Mouse (Mus musculus) lung, adult 2 months (tissue): ENCODE results near the gene Eif2ak3. TPM values are rescaled to one million over a fixed set of nuclear protein-coding genes. Genes with fewer than 3 reads are reported as not detected.

ENCODE experiments used
- DNase-seq: peaks from one replicate; pipeline ENCODE4 v3.0.0; 2022
- H3K4me1 ChIP-seq: fragments of 200-500 bp; 2 replicates; pipeline ENCODE4 v1.6.1; 2011; ENCODE audit warnings: low read length; ENCODE audit not compliant: control insufficient read depth, insufficient read depth
- H3K4me3 ChIP-seq: fragments of 200-500 bp; replicated peaks from 2 replicates; pipeline ENCODE3; 2011; ENCODE audit warnings: low read depth, mild to moderate bottlenecking, control low read depth, low read length; ENCODE audit errors: extremely low read depth
- CTCF ChIP-seq: fragments of 200-500 bp; IDR thresholded peaks from 2 replicates; pipeline ENCODE4 v1.5.1; 2011; ENCODE audit warnings: mild to moderate bottlenecking, low read length, control low read depth; ENCODE audit not compliant: insufficient read depth
- POLR2A ChIP-seq: fragments of 200-500 bp; IDR thresholded peaks from 2 replicates; pipeline ENCODE4 v1.6.1; 2011; ENCODE audit warnings: low read depth, mild to moderate bottlenecking, control low read depth, low read length, borderline replicate concordance; ENCODE audit errors: extremely low read depth
- WGBS: fragments of 180-500 bp; shearing (Covaris S2); methylation state at CpG from one replicate; pipeline ENCODE4 v1.1.7; 2018; 5-methylcytosine and 5-hydroxymethylcytosine counted together
- polyA plus RNA-seq: library from polyadenylated mRNA; depleted of rRNA; stranded (reverse); fragments of >200 nt; gene quantifications from 2 replicates; pipeline ENCODE4 v1.2.3, GENCODE M21; 2012

The Eif2ak3 gene
- polyA plus RNA-seq, 1 experiment: 14.8 TPM

- TF ChIP-seq CTCF (no peak), POLR2A (no peak)
- 73% methylated on average over 3 of the region's 3 CpGs for WGBS
- Histone ChIP-seq H3K4me1 (no peaks in the 10 kb centered on the region), H3K4me3 (no peak overlapping the region)
- DNase-seq: no peak
Observed at GRCm38 (mm10) chr6:70830552-70830951, 13.8 kb upstream of the Eif2ak3 start.

GRCm38 (mm10) chr6:70831179-70831839 lies 13.0 kb upstream of the Eif2ak3 start:
- WGBS: 59% methylated on average over 10 of the region's 10 CpGs
- DNase-seq: no peak
- Histone ChIP-seq H3K4me3 (no peak overlapping the region), H3K4me1 (no peaks in the 10 kb centered on the region)
- no peak for TF ChIP-seq POLR2A
- no peak for TF ChIP-seq CTCF

GRCm38 (mm10) chr6:70837297-70837696 lies 7.0 kb upstream of the Eif2ak3 start:
- TF ChIP-seq POLR2A (no peak), CTCF (no peak)
- no peak for DNase-seq
- 70% methylated on average over 2 of the region's 2 CpGs for WGBS
- no peak overlapping the region for H3K4me3 ChIP-seq
- no peaks in the 10 kb centered on the region for H3K4me1 ChIP-seq

- H3K4me3 ChIP-seq: no peak overlapping the region
- no peak for TF ChIP-seq POLR2A
- no peak for TF ChIP-seq CTCF
- DNase-seq: no peak
- peaks cover 5% of the 10 kb centered on the region for H3K4me1 ChIP-seq
- 66% methylated on average over 3 of the region's 3 CpGs for WGBS
Observed at GRCm38 (mm10) chr6:70838532-70838931, 5.8 kb upstream of the Eif2ak3 start.

- TF ChIP-seq CTCF: no peak
- no peak for TF ChIP-seq POLR2A
- no peak for DNase-seq
- Histone ChIP-seq H3K4me3 (no peak overlapping the region), H3K4me1 (peaks cover 5% of the 10 kb centered on the region)
- WGBS: 58% methylated on average over 5 of the region's 5 CpGs
Observed at GRCm38 (mm10) chr6:70840281-70840680, 4.0 kb upstream of the Eif2ak3 start.

GRCm38 (mm10) chr6:70842991-70843390 lies 1.3 kb upstream of the Eif2ak3 start:
- DNase-seq: no peak
- peak overlapping the region; percentile 11 for H3K4me3 ChIP-seq
- 33% methylated on average over 5 of the region's 5 CpGs for WGBS
- TF ChIP-seq POLR2A (no peak), CTCF (no peak)
- H3K4me1 ChIP-seq: peaks cover 19% of the 10 kb centered on the region

GRCm38 (mm10) chr6:70844896-70845646 lies 756 bp downstream of the Eif2ak3 start:
- Histone ChIP-seq H3K4me1 (peaks cover 20% of the 10 kb centered on the region), H3K4me3 (peak overlapping the region; percentile 84)
- TF ChIP-seq CTCF (no peak), POLR2A (no peak)
- 1% methylated on average over 38 of the region's 38 CpGs for WGBS
- peak; percentile 53 for DNase-seq

GRCm38 (mm10) chr6:70847386-70847785 lies 3.1 kb downstream of the Eif2ak3 start:
- no peak for DNase-seq
- 27% methylated on average over 3 of the region's 3 CpGs for WGBS
- no peak for TF ChIP-seq POLR2A
- TF ChIP-seq CTCF: no peak
- H3K4me1 ChIP-seq: peaks cover 20% of the 10 kb centered on the region
- no peak overlapping the region for H3K4me3 ChIP-seq

GRCm38 (mm10) chr6:70853371-70853770 lies 9.1 kb downstream of the Eif2ak3 start:
- TF ChIP-seq CTCF: no peak
- no peak for TF ChIP-seq POLR2A
- H3K4me3 ChIP-seq: no peak overlapping the region
- no peak for DNase-seq
- H3K4me1 ChIP-seq: no peaks in the 10 kb centered on the region; the same call in none of the 2 replicates
- 80% methylated on average over 4 of the region's 4 CpGs for WGBS

- no peak for TF ChIP-seq CTCF
- no peak for TF ChIP-seq POLR2A
- 80% methylated on average over 13 of the region's 13 CpGs for WGBS
- Histone ChIP-seq H3K4me3 (no peak overlapping the region), H3K4me1 (no peaks in the 10 kb centered on the region; the same call in none of the 2 replicates)
- no peak for DNase-seq
Observed at GRCm38 (mm10) chr6:70855529-70856309, 11.4 kb downstream of the Eif2ak3 start.
